Mouse (Mus musculus): ENCODE measurements around the gene Plxdc2.
A peak's percentile ranks its signal among the peaks of the same experiment; 100 is the strongest.

Plxdc2 gene

GRCm38 (mm10) chr2:16356106-16356818, at the start of gene Plxdc2:
Gene Plxdc2, plus strand, starts transcription at chr2:16356304.
- DNase-seq (ENCODE audit: low spot score in 2 of 2): peak; percentile 72 to 77

- DNase-seq (ENCODE audit: low spot score in 2 of 2): no peak
Measured at GRCm38 (mm10) chr2:16310387-16310786, 45.7 kb upstream of the Plxdc2 start.

- DNase-seq (ENCODE audit: low spot score in 2 of 2): peak; percentile 5 to 37
Measured at GRCm38 (mm10) chr2:16312400-16313070, 43.6 kb upstream of the Plxdc2 start.

GRCm38 (mm10) chr2:16335194-16335781, 20.8 kb upstream of the Plxdc2 start:
- no peak for DNase-seq (ENCODE audit: low spot score in 2 of 2)

- DNase-seq (ENCODE audit: low spot score in 2 of 2): no peak
Measured at GRCm38 (mm10) chr2:16344564-16344963, 11.5 kb upstream of the Plxdc2 start.

GRCm38 (mm10) chr2:16351106-16351505, 5.0 kb upstream of the Plxdc2 start:
- peak; percentile 54 to 69 for DNase-seq (ENCODE audit: low spot score in 2 of 2)

GRCm38 (mm10) chr2:16355611-16356105, 446 bp upstream of the Plxdc2 start:
- peak; percentile 70 to 77 for DNase-seq (ENCODE audit: low spot score in 2 of 2)

- peak; percentile 50 to 51 for DNase-seq (ENCODE audit: low spot score in 2 of 2)
Measured at GRCm38 (mm10) chr2:16356921-16357837, 1.1 kb downstream of the Plxdc2 start.

- no peak for DNase-seq (ENCODE audit: low spot score in 2 of 2)
Measured at GRCm38 (mm10) chr2:16357946-16358345, 1.8 kb downstream of the Plxdc2 start.

GRCm38 (mm10) chr2:16359341-16359928, 3.3 kb downstream of the Plxdc2 start:
- DNase-seq (ENCODE audit: low spot score in 2 of 2): no peak

GRCm38 (mm10) chr2:16364749-16365148, 8.6 kb downstream of the Plxdc2 start:
- DNase-seq (ENCODE audit: low spot score in 2 of 2): no peak

- no peak for DNase-seq (ENCODE audit: low spot score in 2 of 2)
Measured at GRCm38 (mm10) chr2:16365830-16366401, 9.8 kb downstream of the Plxdc2 start.

GRCm38 (mm10) chr2:16370419-16370818, 14.3 kb downstream of the Plxdc2 start:
- no peak for DNase-seq (ENCODE audit: low spot score in 2 of 2)

GRCm38 (mm10) chr2:16374288-16374687, 18.2 kb downstream of the Plxdc2 start:
- no peak for DNase-seq (ENCODE audit: low spot score in 2 of 2)

- no peak for DNase-seq (ENCODE audit: low spot score in 2 of 2)
Measured at GRCm38 (mm10) chr2:16386206-16386605, 30.1 kb downstream of the Plxdc2 start.

GRCm38 (mm10) chr2:16386692-16387091, 30.6 kb downstream of the Plxdc2 start:
- DNase-seq (ENCODE audit: low spot score in 2 of 2): no peak

GRCm38 (mm10) chr2:16387787-16388186, 31.7 kb downstream of the Plxdc2 start:
- no peak for DNase-seq (ENCODE audit: low spot score in 2 of 2)

GRCm38 (mm10) chr2:16397501-16397900, 41.4 kb downstream of the Plxdc2 start:
- no peak for DNase-seq (ENCODE audit: low spot score in 2 of 2)

- DNase-seq (ENCODE audit: low spot score in 2 of 2): no peak
Measured at GRCm38 (mm10) chr2:16398006-16398405, 41.9 kb downstream of the Plxdc2 start.

- no peak for DNase-seq (ENCODE audit: low spot score in 2 of 2)
Measured at GRCm38 (mm10) chr2:16398896-16399295, 42.8 kb downstream of the Plxdc2 start.

GRCm38 (mm10) chr2:16406508-16406907, 50.4 kb downstream of the Plxdc2 start:
- no peak for DNase-seq (ENCODE audit: low spot score in 2 of 2)

All from thymus, postnatal 10 days (tissue).